Mouse (Mus musculus): ENCODE data around the gene Robo2. TPM values are rescaled to one million over a fixed set of nuclear protein-coding genes. Genes with fewer than 3 reads are reported as not detected.
A peak's percentile ranks its signal among the peaks of the same experiment; 100 is the strongest.
"Not testable (repeated sequence)": the region's sequence is repeated elsewhere in the genome, so short reads cannot be mapped to it uniquely, and the experiment has no call there.

The Robo2 gene
- total RNA-seq, 2 experiments from 2014 or later = 101 to 105 TPM

GRCm38 (mm10) chr16:74065958-74066357 lies 345.7 kb downstream of the Robo2 start:
- no peak for DNase-seq

GRCm38 (mm10) chr16:74061951-74062350 lies 349.7 kb downstream of the Robo2 start:
- DNase-seq = no peak

GRCm38 (mm10) chr16:74061479-74061878 lies 350.1 kb downstream of the Robo2 start:
- no peak for DNase-seq

GRCm38 (mm10) chr16:74056886-74057285 lies 354.7 kb downstream of the Robo2 start:
- no peak for DNase-seq

GRCm38 (mm10) chr16:74056210-74056609 lies 355.4 kb downstream of the Robo2 start:
- no peak for DNase-seq

GRCm38 (mm10) chr16:74055061-74055751 lies 356.4 kb downstream of the Robo2 start:
- DNase-seq = peak; percentile 30 to 36

- DNase-seq = no peak
Observed at GRCm38 (mm10) chr16:74049467-74049866, 362.2 kb downstream of the Robo2 start.

- no peak for DNase-seq
Observed at GRCm38 (mm10) chr16:74048980-74049379, 362.6 kb downstream of the Robo2 start.

- DNase-seq = no peak
Observed at GRCm38 (mm10) chr16:74047232-74047631, 364.4 kb downstream of the Robo2 start.

GRCm38 (mm10) chr16:74040797-74041196 lies 370.8 kb downstream of the Robo2 start:
- not testable (repeated sequence) for DNase-seq

- DNase-seq = no peak
Observed at GRCm38 (mm10) chr16:74027822-74028221, 383.8 kb downstream of the Robo2 start.

- no peak for DNase-seq
Observed at GRCm38 (mm10) chr16:74022281-74022978, 389.2 kb downstream of the Robo2 start.

GRCm38 (mm10) chr16:74005767-74006166 lies 405.9 kb downstream of the Robo2 start:
- DNase-seq = peak; percentile 37 to 43

GRCm38 (mm10) chr16:74001331-74001730 lies 410.3 kb downstream of the Robo2 start:
- no peak for DNase-seq

- no peak for DNase-seq
Observed at GRCm38 (mm10) chr16:73991212-73991611, 420.4 kb downstream of the Robo2 start.

- DNase-seq = no peak
Observed at GRCm38 (mm10) chr16:73969573-73969972, 442.1 kb downstream of the Robo2 start.

GRCm38 (mm10) chr16:73964366-73964926 lies 447.2 kb downstream of the Robo2 start:
- DNase-seq = no peak

GRCm38 (mm10) chr16:73959479-73959970 lies 452.1 kb downstream of the Robo2 start:
- no peak for DNase-seq

- no peak for DNase-seq
Observed at GRCm38 (mm10) chr16:73958524-73958846, 453.1 kb downstream of the Robo2 start.

GRCm38 (mm10) chr16:73957675-73958523 lies 453.7 kb downstream of the Robo2 start:
- no peak for DNase-seq

- no peak for DNase-seq
Observed at GRCm38 (mm10) chr16:73946171-73946570, 465.5 kb downstream of the Robo2 start.

- no peak for DNase-seq
Observed at GRCm38 (mm10) chr16:73940211-73940541, 471.4 kb downstream of the Robo2 start.
